22 mouse cellular contexts compared by ENCODE assay signal in the genomic region with DNA sequence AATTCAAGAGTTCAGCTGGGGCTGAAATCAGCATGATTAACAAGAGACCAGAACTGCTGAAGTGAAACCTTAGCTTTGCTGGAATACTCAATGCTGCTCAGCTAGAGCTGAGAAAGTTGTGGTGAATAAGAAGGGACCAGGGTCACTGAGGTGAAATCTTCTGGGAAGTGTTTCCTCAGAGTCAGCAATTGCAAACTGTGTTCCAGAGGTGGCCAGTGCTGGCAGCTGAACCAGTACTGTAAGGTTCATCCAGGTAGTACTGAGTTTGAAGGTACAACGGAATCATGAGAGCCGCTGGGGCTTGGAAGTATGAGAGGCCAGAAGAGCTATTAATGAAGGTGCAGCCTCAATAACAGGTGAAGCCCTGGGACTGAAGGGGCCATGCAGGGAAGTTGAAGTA. TPM values are rescaled to one million over a fixed set of nuclear protein-coding genes. Genes with fewer than 3 reads are reported as not detected.
DNase-seq lines count a peak whose midpoint lies in the region; ATAC-seq lines count a peak whose summit lies in the region.
"Had no signal": no experiment of that assay in that cellular context is flagged by ENCODE, and none has a peak within 500 bp of the region (broad histone marks: within the 10 kb centered on the region; RNA-seq: fewer than 3 reads in every experiment).

No protein-coding gene starts in this region.

- 90% methylated on average over 2 of the region's 2 CpGs for WGBS in kidney, embryonic 16.5 days

- no peak overlapping the region for H3K4me3 ChIP-seq in kidney, embryonic 16.5 days (ENCODE audit: low read length)
- H3K4me3 ChIP-seq: embryonic facial prominence, embryonic 13.5 days; embryonic facial prominence, embryonic 15.5 days; erythroblast, embryonic 14.5 days; forebrain, embryonic 10.5 days; forebrain, embryonic 12.5 days had no signal

- H3K4me1 ChIP-seq in kidney, embryonic 16.5 days (ENCODE audit: insufficient read depth, low read length), result no peaks in the 10 kb centered on the region
- H3K4me1 ChIP-seq: embryonic facial prominence, embryonic 13.5 days; embryonic facial prominence, embryonic 15.5 days; forebrain, embryonic 10.5 days; forebrain, embryonic 12.5 days had no signal

- no peak for ATAC-seq in kidney, embryonic 16.5 days (ENCODE audit: low FRiP score, low TSS enrichment)
- ATAC-seq: forebrain, embryonic 14.5 days had no signal

- no peaks in the 10 kb centered on the region for H3K36me3 ChIP-seq in kidney, embryonic 16.5 days (ENCODE audit: insufficient read depth, low read length)
- H3K36me3 ChIP-seq: embryonic facial prominence, embryonic 13.5 days; embryonic facial prominence, embryonic 15.5 days; forebrain, embryonic 10.5 days; forebrain, embryonic 12.5 days had no signal

- peak; percentile 24 for DNase-seq in kidney, adult 11 months
- DNase-seq in kidney, postnatal 4 days, result no peak
- DNase-seq in kidney, adult 8-10 months, result peak; percentile 27 to 30
- DNase-seq in kidney, postnatal 25 days, result peak; percentile 14 to 58
- no peak for DNase-seq in kidney, postnatal 10 days
- DNase-seq: adrenal gland, adult 2 months; adrenal gland, postnatal 10 days; adrenal gland, postnatal 25 days; cerebellum, adult 11 months; cerebellum, adult 18-20 months; cerebellum, adult 8-10 months; cerebellum, adult 9-11 months; cerebellum, postnatal 14 days; cerebellum, postnatal 36 days; embryo, embryonic 11 days had no signal

- no peak overlapping the region for H3K9ac ChIP-seq in kidney, embryonic 16.5 days (replicated peaks; ENCODE audit: low read length)
- H3K9ac ChIP-seq: embryonic facial prominence, embryonic 13.5 days; embryonic facial prominence, embryonic 15.5 days; forebrain, embryonic 12.5 days had no signal

- H3K27ac ChIP-seq in kidney, embryonic 16.5 days (ENCODE audit: low read length), result no peak overlapping the region
- H3K27ac ChIP-seq: embryonic facial prominence, embryonic 13.5 days; embryonic facial prominence, embryonic 15.5 days; forebrain, embryonic 10.5 days; forebrain, embryonic 12.5 days had no signal

- no peaks in the 10 kb centered on the region for H3K27me3 ChIP-seq in kidney, embryonic 16.5 days (ENCODE audit: insufficient read depth, low read length)
- H3K27me3 ChIP-seq: embryonic facial prominence, embryonic 13.5 days; embryonic facial prominence, embryonic 15.5 days; forebrain, embryonic 12.5 days had no signal

- H3K9me3 ChIP-seq in kidney, embryonic 16.5 days (ENCODE audit: low read length), result no peaks in the 10 kb centered on the region
- H3K9me3 ChIP-seq: embryonic facial prominence, embryonic 13.5 days; embryonic facial prominence, embryonic 15.5 days; forebrain, embryonic 10.5 days; forebrain, embryonic 12.5 days had no signal

- H3K4me2 ChIP-seq in kidney, embryonic 16.5 days (replicated peaks; ENCODE audit: low read depth, low read length), result no peak overlapping the region
- H3K4me2 ChIP-seq: embryonic facial prominence, embryonic 13.5 days; embryonic facial prominence, embryonic 15.5 days; forebrain, embryonic 12.5 days had no signal

RNA-seq across cellular contexts. Expression of gene Wdpcp, which starts 31.4 kb away (rescaled TPM):
- 13.4 and 14.5 TPM in 2 replicates for polyA plus RNA-seq in kidney, embryonic 16.5 days (2015; fragmentation: Nextera tagmentation; extraction: Ambion mirVana)
- polyA plus RNA-seq: erythroblast, embryonic 14.5 days had no signal

RNA-seq across cellular contexts. Expression of gene Mdh1, which starts 31.5 kb away (rescaled TPM):
- 810 and 870 TPM in 2 replicates for polyA plus RNA-seq in kidney, embryonic 16.5 days (2015; fragmentation: Nextera tagmentation; extraction: Ambion mirVana)

Comparison
In these comparisons a context has a peak if more than half of its experiments do, and no peak if none do; other contexts are left out.
1. DNase-seq: peak in kidney, adult 11 months (single experiment), kidney, adult 8-10 months (2 of 2) and kidney, postnatal 25 days (2 of 2); none in kidney, postnatal 4 days (0 of 2) and kidney, postnatal 10 days (single experiment).